Mouse (Mus musculus) MEL (cell line): ENCODE results near the gene Celsr2. TPM values are rescaled to one million over a fixed set of nuclear protein-coding genes. Genes with fewer than 3 reads are reported as not detected.

Source experiments
- DNase-seq: peaks from one replicate; pipeline ENCODE4 v3.0.0; 2011; ENCODE audit warnings: low read depth, low spot score
- H3K27ac ChIP-seq: 2 replicates; pipeline ENCODE4 v1.5.1; 2012; ENCODE audit warnings: low read depth, mild to moderate bottlenecking, control low read depth, low read length, moderate library complexity; ENCODE audit not compliant: control insufficient read depth
- H3K27me3 ChIP-seq, 2 experiments: fragments of 150-350 bp in 1 of 2; sonication (generic) in 1 of 2; 2 replicates each; pipeline ENCODE4 v1.6.1; 2012; ENCODE audit warnings: low read length in 2 of 2, mild to moderate bottlenecking in 2 of 2, improper control_type of control experiment in 1 of 2, moderate library complexity in 1 of 2; ENCODE audit not compliant: insufficient read depth in 2 of 2, control insufficient read depth in 1 of 2
- H3K36me3 ChIP-seq, 2 experiments: 2 replicates each; pipeline ENCODE4 v1.6.1; 2012 to 2014; ENCODE audit warnings: low read length in 2 of 2, improper control_type of control experiment in 1 of 2, inconsistent platforms in 1 of 2, mild to moderate bottlenecking in 1 of 2; ENCODE audit not compliant: insufficient read depth in 2 of 2, control insufficient read depth in 1 of 2
- H3K4me1 ChIP-seq, 2 experiments: fragments of 150-350 bp in 1 of 2; sonication (generic) in 1 of 2; 2 replicates each; pipeline ENCODE4 v1.6.1; 2012; ENCODE audit warnings: low read length in 2 of 2, improper control_type of control experiment in 1 of 2, mild to moderate bottlenecking in 1 of 2; ENCODE audit not compliant: insufficient read depth in 2 of 2, control insufficient read depth in 1 of 2
- H3K4me3 ChIP-seq, 2 experiments: fragments of 150-350 bp in 1 of 2; sonication (generic) in 1 of 2; 2 replicates each; pipeline ENCODE4 v1.5.1; 2012; ENCODE audit warnings: low read depth in 2 of 2, low read length in 2 of 2, mild to moderate bottlenecking in 2 of 2, moderate library complexity in 2 of 2, control low read depth in 1 of 2, improper control_type of control experiment in 1 of 2; ENCODE audit not compliant: control insufficient read depth in 1 of 2, insufficient read depth in 1 of 2
- H3K79me2 ChIP-seq: 2 replicates; pipeline ENCODE4 v1.6.1; 2012; ENCODE audit warnings: mild to moderate bottlenecking, low read length, moderate library complexity; ENCODE audit not compliant: control insufficient read depth, poor library complexity, insufficient read depth
- H3K9ac ChIP-seq: 2 replicates; pipeline ENCODE4 v1.6.1; 2012; ENCODE audit warnings: low read depth, mild to moderate bottlenecking, control low read depth, low read length, moderate library complexity; ENCODE audit not compliant: control insufficient read depth, poor library complexity, severe bottlenecking
- H3K9me3 ChIP-seq: fragments of 150-350 bp; sonication (generic); replicated peaks from 2 replicates; pipeline ENCODE4 v1.6.1; 2012; ENCODE audit warnings: mild to moderate bottlenecking, low read length, improper control_type of control experiment, moderate library complexity; ENCODE audit not compliant: insufficient read depth
- CTCF ChIP-seq, 3 experiments: IDR thresholded peaks in 2 of 3; conservative IDR thresholded peaks in 1 of 3; 2 replicates each; pipeline ENCODE4 v1.5.1; 2011 to 2012; ENCODE audit warnings: low read length in 3 of 3, low read depth in 2 of 3, mild to moderate bottlenecking in 2 of 3, improper control_type of control experiment in 1 of 3, inconsistent platforms in 1 of 3, mixed read lengths in 1 of 3, moderate library complexity in 1 of 3; ENCODE audit not compliant: control insufficient read depth in 1 of 3, insufficient read depth in 1 of 3, poor library complexity in 1 of 3, severe bottlenecking in 1 of 3
- E2F4 ChIP-seq: IDR thresholded peaks from 2 replicates; pipeline ENCODE4 v1.6.1; 2011; ENCODE audit warnings: low read depth, low read length, improper control_type of control experiment, borderline replicate concordance
- EP300 ChIP-seq, 2 experiments: IDR thresholded peaks; 2 replicates each; pipeline ENCODE4 v1.6.1; 2011; ENCODE audit warnings: improper control_type of control experiment in 2 of 2, low read length in 2 of 2, low read depth in 1 of 2, mild to moderate bottlenecking in 1 of 2
- GATA1 ChIP-seq: IDR thresholded peaks from 2 replicates; pipeline ENCODE4 v1.6.1; 2011; ENCODE audit warnings: low read depth, low read length, improper control_type of control experiment
- HCFC1 ChIP-seq: IDR thresholded peaks from 2 replicates; pipeline ENCODE4 v1.6.1; 2012; ENCODE audit warnings: low read depth, mild to moderate bottlenecking, inconsistent platforms, low read length, improper control_type of control experiment, moderate library complexity
- JUND ChIP-seq: IDR thresholded peaks from 2 replicates; pipeline ENCODE4 v1.6.1; 2011; ENCODE audit warnings: low read depth, mild to moderate bottlenecking, improper control_type of control experiment, low read length
- MAX ChIP-seq: IDR thresholded peaks from 2 replicates; pipeline ENCODE4 v1.6.1; 2011; ENCODE audit warnings: low read length, improper control_type of control experiment
- MAZ ChIP-seq: IDR thresholded peaks from 2 replicates; pipeline ENCODE4 v1.6.1; 2012; ENCODE audit warnings: low read depth, mild to moderate bottlenecking, inconsistent platforms, low read length, improper control_type of control experiment
- MEF2A ChIP-seq: IDR thresholded peaks from 2 replicates; pipeline ENCODE4 v1.6.1; 2014; ENCODE audit warnings: low read depth, mild to moderate bottlenecking, inconsistent platforms, low read length, improper control_type of control experiment; ENCODE audit not compliant: poor library complexity, insufficient replicate concordance, severe bottlenecking; ENCODE audit errors: extremely low read depth
- MXI1 ChIP-seq: IDR thresholded peaks from 2 replicates; pipeline ENCODE4 v1.6.1; 2011; ENCODE audit warnings: mild to moderate bottlenecking, low read depth, low read length, improper control_type of control experiment
- MYC ChIP-seq: IDR thresholded peaks from 2 replicates; pipeline ENCODE4 v1.6.1; 2011; ENCODE audit warnings: low read depth, mild to moderate bottlenecking, low read length, improper control_type of control experiment, moderate library complexity
- NELFE ChIP-seq: IDR thresholded peaks from 2 replicates; pipeline ENCODE4 v1.6.1; 2011; ENCODE audit warnings: low read depth, low read length, improper control_type of control experiment
- POLR2A ChIP-seq, 2 experiments: IDR thresholded peaks; 2 replicates each; pipeline ENCODE4 v1.6.1; 2011 to 2012; ENCODE audit warnings: low read length in 2 of 2, mild to moderate bottlenecking in 2 of 2, control low read depth in 1 of 2, improper control_type of control experiment in 1 of 2, low read depth in 1 of 2, moderate library complexity in 1 of 2; ENCODE audit not compliant: control insufficient read depth in 1 of 2, insufficient read depth in 1 of 2, poor library complexity in 1 of 2
- POLR2AphosphoS2 ChIP-seq: IDR thresholded peaks from 2 replicates; pipeline ENCODE4 v1.6.1; 2011; ENCODE audit warnings: low read length, improper control_type of control experiment
- RAD21 ChIP-seq: IDR thresholded peaks from 2 replicates; pipeline ENCODE4 v1.6.1; 2011; ENCODE audit warnings: mild to moderate bottlenecking, low read depth, low read length, improper control_type of control experiment
- SIN3A ChIP-seq: IDR thresholded peaks from 2 replicates; pipeline ENCODE4 v1.6.1; 2012; ENCODE audit warnings: low read length, improper control_type of control experiment, inconsistent platforms
- SMC3 ChIP-seq: IDR thresholded peaks from 2 replicates; pipeline ENCODE4 v1.6.1; 2011; ENCODE audit warnings: low read depth, low read length, improper control_type of control experiment
- TBP ChIP-seq: IDR thresholded peaks from 2 replicates; pipeline ENCODE4 v1.8.0; 2011; ENCODE audit warnings: low read depth, low read length, improper control_type of control experiment
- TCF12 ChIP-seq: IDR thresholded peaks from 2 replicates; pipeline ENCODE4 v1.6.1; 2014; ENCODE audit warnings: low read depth, mild to moderate bottlenecking, inconsistent platforms, low read length, improper control_type of control experiment, moderate library complexity
- USF1 ChIP-seq: IDR thresholded peaks from 2 replicates; pipeline ENCODE4 v1.6.1; 2014; ENCODE audit warnings: low read depth, mild to moderate bottlenecking, inconsistent platforms, low read length, improper control_type of control experiment, moderate library complexity
- ZNF384 ChIP-seq: IDR thresholded peaks from 2 replicates; pipeline ENCODE4 v1.6.1; 2012; ENCODE audit warnings: low read depth, mild to moderate bottlenecking, inconsistent platforms, low read length, improper control_type of control experiment
- polyA plus RNA-seq, 2 experiments: library from polyadenylated mRNA; stranded (reverse) in 1 of 2; unstranded in 1 of 2; fragments of >175 nt in 1 of 2; fragments of >200 nt in 1 of 2; gene quantifications; 2 replicates each; pipeline versions ENCODE4 v1.2.1 to v1.2.4; 2012; ENCODE audit warnings: low replicate concordance in 2 of 2, low read depth in 1 of 2; ENCODE audit not compliant: insufficient read length in 2 of 2, insufficient read depth in 1 of 2, missing spikeins in 1 of 2
- total RNA-seq: library from RNA; depleted of rRNA; stranded (reverse); fragments of 300-350 nt; gene quantifications from 2 replicates; pipeline ENCODE4 v1.2.3, GENCODE M21; 2012

The Celsr2 gene
- total and polyA plus RNA-seq, 3 experiments, result 0.04 TPM; not detected in 2

GRCm38 (mm10) chr3:108383485-108384354 lies 31.6 kb downstream of the Celsr2 start, which contains the start of gene Psrc1:
TSS of gene Psrc1 (plus strand) at chr3:108383839.
- Histone ChIP-seq H3K27ac (peak within 1 kb of the TSS; percentile 78), H3K4me3 (peak within 1 kb of the TSS; percentile 91 to 94)
- TF ChIP-seq TBP (peak; percentile 30; the same call in 1 of the 2 replicates), POLR2A (IDR thresholded peaks at IDR 0.05; ENCODE audit: control insufficient read depth in 1 of 2, insufficient read depth in 1 of 2, low read depth in 1 of 2, low read length in 2 of 2, poor library complexity in 1 of 2) (peak; percentile 16 to 62; a peak in 1 of 4 replicates), MEF2A (no peak), RAD21 (no peak), MAZ (peak; percentile 38; the same call in 1 of the 2 replicates), USF1 (peak; percentile 23; the same call in 1 of the 2 replicates), CTCF (IDR thresholded peaks at IDR 0.05 in 2 of 3, conservative IDR thresholded peaks at IDR 0.05 in 1 of 3; ENCODE audit: control insufficient read depth in 1 of 3, insufficient read depth in 1 of 3, low read depth in 2 of 3, low read length in 3 of 3, poor library complexity in 1 of 3, severe bottlenecking in 1 of 3) (no peak), E2F4 (0 out of 2 replicates have a peak, but pooled peaks have one; percentile 37), MYC (0 out of 2 replicates have a peak, but pooled peaks have one; percentile 60), SIN3A (peak; percentile 65; the same call in 1 of the 2 replicates), HCFC1 (peak; percentile 37; the same call in 1 of the 2 replicates), TCF12 (0 out of 2 replicates have a peak, but pooled peaks have one; percentile 6), NELFE (peak; percentile 37), MAX (peak; percentile 61)
- TF ChIP-seq, all 39 proteins: peak for 11
- Histone ChIP-seq H3K36me3 (peaks cover 0 to 24% of the 10 kb centered on the region in 2 experiments; a peak in 2 of 4 replicates), H3K79me2 (peaks cover 4% of the 10 kb centered on the region; the same call in 1 of the 2 replicates), H3K27me3 (no peaks in the 10 kb centered on the region), H3K9ac (peak within 1 kb of the TSS; percentile 76), H3K9me3 (no peaks in the 10 kb centered on the region), H3K4me1 (peaks cover 6 to 41% of the 10 kb centered on the region in 2 experiments)
- DNase-seq, result peak; percentile 88

- Histone ChIP-seq H3K27ac (peak overlapping the region; percentile 78), H3K9ac (peak overlapping the region; percentile 76), H3K4me3 (peak overlapping the region; percentile 55 to 91), H3K36me3 (peaks cover 0 to 27% of the 10 kb centered on the region in 2 experiments; a peak in 2 of 4 replicates), H3K9me3 (no peaks in the 10 kb centered on the region), H3K27me3 (no peaks in the 10 kb centered on the region), H3K79me2 (peaks cover 4% of the 10 kb centered on the region; the same call in 1 of the 2 replicates), H3K4me1 (peaks cover 6 to 43% of the 10 kb centered on the region in 2 experiments)
- TF ChIP-seq SMC3 (no peak), NELFE (no peak; the same call in 1 of the 2 replicates), POLR2AphosphoS2 (no peak), POLR2A (IDR thresholded peaks at IDR 0.05; ENCODE audit: control insufficient read depth in 1 of 2, insufficient read depth in 1 of 2, low read depth in 1 of 2, low read length in 2 of 2, poor library complexity in 1 of 2) (peak in 1 of 2 experiments; percentile 30; a peak in 1 of 4 replicates), TCF12 (peak; percentile 20; the same call in 1 of the 2 replicates), EP300 (IDR thresholded peaks at IDR 0.05; ENCODE audit: low read depth in 1 of 2, low read length in 2 of 2) (peak; percentile 20 to 62), USF1 (peak; percentile 37; the same call in 1 of the 2 replicates), MAX (no peak), GATA1 (peak; percentile 70), MXI1 (peak; percentile 64; the same call in 1 of the 2 replicates), JUND (no peak), TBP (peak; percentile 39), MEF2A (no peak), E2F4 (no peak), ZNF384 (peak; percentile 30; the same call in 1 of the 2 replicates)
- DNase-seq, result peak; percentile 65
These were observed 33.1 kb downstream of the Celsr2 start for GRCm38 (mm10) chr3:108381945-108382875.
